Mouse (Mus musculus) mouse embryonic stem cell (cell line): ENCODE measurements around the gene Ier2.
"Not testable (repeated sequence)": the region's sequence is repeated elsewhere in the genome, so short reads cannot be mapped to it uniquely, and the experiment has no call there.

Experiments used
- in situ Hi-C, 2 experiments: fragments of 300-500 bp; cut with MboI; formaldehyde crosslinking; loops; 1 replicate in 1 of 2; 3 replicates in 1 of 2; pipeline ENCODE4 v1.14.3; 2019 to 2020; ENCODE audit warnings: low sequenced_read_pairs in 2 of 2, low pct_unique_long_range_greater_than_20kb in 1 of 2, mixed read lengths in 1 of 2; ENCODE audit not compliant: unreplicated experiment in 1 of 2

Gene Ier2

DNA sequence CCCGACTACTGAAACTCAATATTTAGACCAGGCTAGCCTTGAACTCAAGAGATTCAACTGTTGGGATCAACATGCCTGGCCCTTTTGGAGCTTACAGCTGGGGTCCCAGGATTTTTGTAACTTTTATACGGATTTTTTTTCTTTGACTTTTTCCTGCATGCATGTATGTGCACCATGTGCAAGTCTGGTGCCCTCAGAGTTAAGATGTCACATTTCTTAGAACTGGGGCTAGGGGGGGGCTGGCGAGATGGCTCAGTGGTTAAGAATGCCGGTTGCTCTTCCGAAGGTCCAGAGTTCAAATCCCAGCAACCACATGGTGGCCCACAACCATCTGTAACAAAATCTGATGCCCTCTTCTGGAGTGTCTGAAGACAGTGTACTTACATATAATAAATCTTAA lies 37.9 kb upstream of the Ier2 start:
- in situ Hi-C loops: loop anchor here in 1 of 2 experiments (5.0 kb wide), 1 partner anchor 117 kb away; no protein-coding TSS in a partner anchor

DNA sequence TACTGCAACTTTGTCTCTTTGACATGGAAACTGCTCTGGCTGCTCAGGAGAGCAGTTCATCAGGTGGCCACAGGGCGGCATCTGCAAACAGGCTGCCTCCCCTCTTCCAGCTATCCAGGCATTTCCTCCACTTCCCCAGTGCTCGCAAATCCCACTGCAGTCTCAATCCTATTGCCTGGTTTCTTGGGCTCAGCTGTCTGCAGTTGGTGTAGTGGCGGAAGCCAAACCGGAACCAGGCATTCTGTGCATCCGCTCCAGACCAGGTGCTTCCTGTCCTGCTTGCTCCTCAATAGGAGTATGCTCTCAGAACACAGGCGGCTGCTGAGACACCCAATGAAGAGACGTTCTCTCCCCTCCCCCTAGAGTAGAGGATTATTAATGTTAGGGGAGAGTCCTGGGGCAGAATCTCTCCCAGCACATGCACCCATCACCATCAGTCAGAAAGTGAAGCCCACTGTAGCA lies 37.2 kb upstream of the Ier2 start:
- in situ Hi-C loops: loop anchor here (5.0 kb wide), 2 partner anchors 107 to 117 kb away; no protein-coding TSS in a partner anchor

DNA sequence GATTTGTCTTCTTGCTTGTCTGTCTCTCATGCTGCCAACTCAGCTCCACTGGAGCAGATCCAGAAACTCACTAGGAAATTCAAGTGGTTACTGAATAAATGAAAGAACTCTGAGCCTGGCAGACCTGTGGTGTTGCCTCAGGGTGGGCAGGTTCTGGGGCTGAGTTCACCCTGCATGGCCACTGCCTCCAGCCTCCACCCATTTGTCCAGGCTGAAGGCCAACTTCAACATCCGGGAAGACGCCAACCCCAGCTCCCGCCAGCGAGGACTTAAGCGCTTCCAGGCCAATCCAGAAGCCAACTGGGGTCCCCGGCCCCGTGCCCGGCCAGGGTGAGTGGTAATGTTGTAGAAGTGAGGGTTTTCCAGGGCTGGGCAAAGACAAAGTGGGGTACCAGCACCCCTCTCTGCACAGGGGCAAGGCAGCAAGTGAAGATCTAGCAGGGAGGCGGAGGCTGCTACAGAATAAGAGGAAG lies 36.3 kb upstream of the Ier2 start:
- in situ Hi-C loops: loop anchor here in 1 of 2 experiments (5.0 kb wide), 1 partner anchor 108 kb away; no protein-coding TSS in a partner anchor

DNA sequence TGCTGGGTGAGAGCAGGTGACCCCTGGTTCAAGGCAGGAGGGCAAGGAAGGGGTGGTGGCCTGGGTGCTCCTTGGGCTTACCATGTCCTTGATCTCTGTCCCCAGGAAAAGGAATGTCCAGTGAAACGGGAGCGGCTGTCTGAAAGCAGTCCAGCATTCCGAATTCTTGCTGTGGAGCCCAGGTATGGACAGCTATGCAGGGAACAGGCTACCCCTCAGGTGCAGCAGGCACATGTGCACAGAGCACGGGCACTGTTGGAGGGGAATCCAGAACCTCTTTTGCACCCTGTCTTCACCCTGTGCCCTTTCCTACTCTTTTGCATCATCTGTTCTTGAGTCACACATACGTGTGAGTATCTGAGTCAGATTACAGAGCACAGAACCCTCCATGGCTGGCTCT lies 35.6 kb upstream of the Ier2 start:
- in situ Hi-C loops: loop anchor here in 1 of 2 experiments (5.0 kb wide), 1 partner anchor 109 kb away; no protein-coding TSS in a partner anchor

DNA sequence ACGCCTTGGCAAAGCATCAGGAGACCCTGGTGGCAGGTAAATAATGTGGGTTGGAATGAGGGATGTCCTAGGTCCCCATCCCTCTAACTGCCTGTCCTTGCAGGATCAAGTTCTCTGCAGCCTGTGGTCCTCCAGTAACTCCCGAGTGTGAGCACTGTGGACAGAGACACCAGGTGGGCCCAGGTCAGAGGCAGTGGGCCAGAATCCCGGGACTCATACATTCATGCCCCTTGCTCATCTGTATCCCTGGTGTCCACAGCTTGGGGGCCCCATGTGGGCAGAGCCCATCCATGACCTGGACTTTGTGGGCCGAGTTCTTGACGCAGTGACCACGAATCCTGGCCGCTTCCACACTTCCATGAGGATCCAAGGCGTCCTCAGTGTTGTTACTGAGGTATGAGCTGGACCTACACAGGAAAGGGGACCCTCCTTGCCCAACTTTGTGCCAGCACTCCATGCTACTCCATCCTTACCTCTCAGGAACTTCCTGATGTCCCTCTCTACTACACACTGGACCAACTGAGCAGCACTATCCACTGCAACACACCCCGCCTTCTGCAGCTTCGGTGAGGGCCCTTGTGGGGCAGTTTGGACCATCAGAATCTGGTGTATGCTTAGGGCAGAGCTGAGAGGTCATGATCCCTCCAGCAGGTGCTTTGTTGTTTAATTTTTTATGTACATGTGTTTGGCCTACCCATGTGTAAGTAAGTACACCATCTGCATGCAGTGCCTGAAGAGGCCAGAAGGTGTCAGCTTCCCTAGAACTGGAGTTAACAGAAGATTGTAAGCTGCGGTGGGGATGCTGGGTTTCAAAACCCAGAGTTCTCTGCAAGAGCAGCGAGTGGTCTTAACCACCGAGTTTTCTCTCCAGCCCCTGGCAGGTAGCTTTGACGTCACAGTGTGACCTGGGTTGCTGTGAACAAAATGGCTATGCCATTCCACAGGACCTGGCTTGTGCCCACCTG lies 34.8 kb upstream of the Ier2 start:
- in situ Hi-C loops: loop anchor here in 1 of 2 experiments (5.0 kb wide), 1 partner anchor 110 kb away; no protein-coding TSS in a partner anchor

DNA sequence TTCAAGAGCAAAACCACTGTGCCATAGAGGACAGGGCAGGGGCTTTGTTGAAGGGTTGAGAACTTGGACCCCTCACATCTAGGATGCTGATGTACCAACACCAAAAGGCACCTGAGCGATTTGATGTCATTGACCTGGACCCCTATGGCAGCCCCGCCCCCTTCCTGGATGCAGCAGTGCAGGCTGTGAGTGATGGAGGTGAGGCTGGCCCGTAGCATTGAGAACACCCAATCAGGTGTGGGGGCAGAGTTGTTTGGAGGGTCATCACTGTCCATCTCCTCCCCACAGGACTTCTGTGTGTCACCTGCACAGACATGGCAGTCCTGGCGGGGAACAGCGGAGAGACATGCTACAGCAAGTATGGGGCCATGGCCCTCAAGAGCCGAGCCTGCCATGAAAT lies 32.5 kb upstream of the Ier2 start:
- in situ Hi-C loops: loop anchor here in 1 of 2 experiments (5.0 kb wide), 1 partner anchor 112 kb away; no protein-coding TSS in a partner anchor

DNA sequence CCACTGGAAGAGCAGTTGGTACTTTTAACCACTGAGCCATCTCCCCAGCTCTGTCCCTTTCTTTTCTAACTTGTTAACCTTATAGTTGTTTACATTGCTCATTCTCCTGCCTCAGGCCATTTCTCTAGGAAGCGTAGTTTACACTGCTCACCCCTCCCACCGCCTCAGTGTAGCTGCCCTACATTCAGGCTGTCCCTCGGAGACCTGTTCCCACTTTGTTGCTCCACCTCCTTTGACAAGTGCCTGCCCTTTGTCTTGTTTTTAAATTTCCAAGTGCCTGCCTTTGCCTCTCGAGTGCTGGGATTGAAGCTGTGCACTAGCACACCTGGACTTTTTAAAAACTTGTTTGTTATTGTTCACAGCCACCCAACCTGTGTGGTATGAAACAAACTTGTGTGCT lies 30.7 kb upstream of the Ier2 start:
- in situ Hi-C loops: no loop called here

DNA sequence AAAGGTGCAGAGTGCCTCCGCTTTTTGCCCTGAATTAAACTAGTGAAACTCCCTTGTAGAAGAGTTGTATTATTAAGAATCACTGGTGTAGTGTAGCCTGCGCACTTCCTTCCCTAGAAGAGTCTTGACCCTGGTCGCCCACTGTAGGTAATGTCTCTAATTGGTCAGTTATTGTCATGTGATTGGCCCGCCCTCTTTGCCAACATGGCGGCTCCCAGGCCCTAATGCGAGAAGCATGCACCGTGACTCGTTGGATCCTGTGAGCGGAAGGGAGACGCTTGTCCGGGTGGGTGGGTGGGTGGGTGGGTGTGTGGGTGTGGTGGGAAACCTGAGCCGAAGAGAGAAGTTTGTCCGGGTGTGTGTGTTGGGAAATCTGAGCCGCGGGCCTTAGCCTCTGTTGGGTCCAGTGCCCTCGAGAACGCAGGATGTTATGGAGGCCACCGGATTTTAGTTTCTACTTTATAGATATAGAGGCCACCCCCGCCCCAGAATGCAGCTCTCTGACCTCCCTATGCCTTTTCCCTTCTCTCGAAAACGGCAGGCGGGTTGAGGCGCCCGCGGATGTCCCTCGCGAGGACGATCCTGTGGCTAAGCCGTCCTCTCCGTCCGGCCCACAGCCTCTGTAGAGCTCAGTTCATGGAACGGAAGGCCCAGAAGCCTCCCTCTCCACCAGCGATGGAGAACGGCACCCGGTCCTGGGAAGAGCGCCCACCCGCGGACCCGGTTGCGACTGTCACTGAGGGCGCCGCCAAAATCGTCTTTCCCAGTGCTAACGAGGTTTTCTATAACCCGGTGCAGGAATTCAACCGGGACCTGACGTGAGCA lies 26.7 kb upstream of the Ier2 start:
- in situ Hi-C loops: no loop called here

DNA sequence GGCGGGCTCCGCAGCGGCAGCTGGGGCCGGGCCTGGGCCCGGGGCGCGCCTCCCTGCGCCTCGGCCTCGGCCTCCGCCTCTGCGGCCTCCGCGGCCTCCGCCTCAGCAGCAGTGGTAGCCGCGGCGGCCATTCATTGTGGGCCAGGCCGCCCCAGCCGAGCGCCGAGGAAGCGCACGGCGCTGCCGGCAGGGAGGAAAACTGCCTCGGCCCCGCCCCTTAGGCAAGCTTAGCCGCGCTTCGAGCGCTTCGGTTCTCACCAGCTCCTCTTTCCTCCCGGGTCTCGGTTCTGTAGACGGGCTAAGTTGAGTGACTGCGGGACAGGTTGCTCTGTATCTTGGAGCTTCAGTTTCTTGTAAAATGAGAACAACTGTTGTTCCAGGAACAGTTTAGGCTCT lies 25.1 kb upstream of the Ier2 start, which contains the start of gene Nacc1:
Gene Nacc1 (minus strand): TSS at position 158 of the 396 bp plus-strand sequence.
- in situ Hi-C loops: no loop called here

DNA sequence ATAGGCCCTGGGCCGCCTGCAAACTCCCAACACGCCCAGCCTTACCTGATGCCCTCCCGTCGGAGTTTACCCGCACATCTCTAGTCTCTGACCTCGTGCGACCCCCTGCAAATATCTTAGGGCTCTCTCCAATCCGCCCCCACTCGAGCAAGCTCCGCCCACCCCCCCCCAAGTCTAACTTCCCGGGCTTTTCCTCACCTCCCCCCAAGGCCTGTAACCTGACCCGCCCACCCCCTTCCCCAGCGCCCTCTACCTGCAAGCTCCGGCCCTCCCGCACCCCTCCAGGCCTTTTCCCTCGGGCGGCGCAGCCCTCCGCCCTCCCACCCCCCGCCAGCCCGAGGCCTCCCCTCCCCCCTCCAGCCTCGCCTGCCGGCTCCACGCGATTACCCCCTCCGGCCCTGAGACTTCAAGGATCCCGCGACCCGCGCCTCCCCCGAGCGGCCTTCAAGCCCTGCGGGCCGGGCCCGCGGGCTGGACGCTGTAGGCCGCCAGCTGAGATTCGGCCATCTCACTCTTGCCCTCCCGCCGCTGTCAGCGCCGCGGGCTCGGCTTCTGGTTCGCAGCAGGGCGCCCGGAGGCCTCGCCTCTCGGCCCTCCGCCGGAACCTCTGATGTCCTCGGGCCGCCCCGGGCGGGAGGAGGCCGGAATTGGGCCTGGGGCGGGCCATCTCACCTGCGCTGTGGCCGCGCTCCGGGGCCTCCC lies 24.5 kb upstream of the Ier2 start:
- in situ Hi-C loops: no loop called here

DNA sequence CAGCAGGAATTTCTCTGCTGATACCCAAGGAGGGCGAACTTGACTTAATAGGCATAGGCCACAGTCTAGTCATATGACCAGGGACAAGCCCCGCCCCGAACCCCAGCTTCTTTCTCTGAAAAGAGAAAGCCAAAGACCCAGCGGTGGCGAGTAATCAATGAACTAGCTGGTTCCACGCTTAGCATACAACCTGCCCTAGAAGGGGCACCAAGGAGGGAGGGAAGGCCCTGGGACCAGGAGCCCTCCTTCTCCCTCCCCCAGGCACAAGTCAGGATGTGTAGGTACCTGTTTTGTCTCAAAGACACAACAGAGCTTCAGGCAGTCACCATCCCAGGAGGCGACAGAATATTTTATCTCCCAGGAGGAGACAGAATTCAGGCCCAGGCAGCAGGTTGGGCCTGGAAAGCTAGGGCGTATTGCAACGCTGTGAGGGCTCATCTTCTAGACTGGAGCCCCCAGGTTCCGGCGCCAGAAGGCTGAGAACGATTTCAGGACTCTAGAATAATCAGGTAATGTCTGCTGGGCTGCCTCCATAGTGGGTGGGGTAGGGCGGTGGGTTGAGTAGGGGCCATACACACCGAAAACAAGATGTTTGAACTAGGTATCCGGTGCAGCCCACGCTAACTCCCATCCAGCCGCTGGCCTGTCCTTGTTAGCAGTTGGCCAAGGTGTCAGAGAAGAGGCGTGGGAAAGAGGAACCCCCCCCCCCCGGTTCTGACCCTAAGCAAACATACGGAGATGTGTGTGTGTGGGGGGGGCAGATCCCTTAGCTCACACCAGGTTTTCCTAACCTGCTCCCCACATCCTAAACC lies 23.7 kb upstream of the Ier2 start, which contains the start of gene Trmt1:
Gene Trmt1 (plus strand): TSS at position 117 of the 812 bp plus-strand sequence.
- in situ Hi-C loops: no loop called here

DNA sequence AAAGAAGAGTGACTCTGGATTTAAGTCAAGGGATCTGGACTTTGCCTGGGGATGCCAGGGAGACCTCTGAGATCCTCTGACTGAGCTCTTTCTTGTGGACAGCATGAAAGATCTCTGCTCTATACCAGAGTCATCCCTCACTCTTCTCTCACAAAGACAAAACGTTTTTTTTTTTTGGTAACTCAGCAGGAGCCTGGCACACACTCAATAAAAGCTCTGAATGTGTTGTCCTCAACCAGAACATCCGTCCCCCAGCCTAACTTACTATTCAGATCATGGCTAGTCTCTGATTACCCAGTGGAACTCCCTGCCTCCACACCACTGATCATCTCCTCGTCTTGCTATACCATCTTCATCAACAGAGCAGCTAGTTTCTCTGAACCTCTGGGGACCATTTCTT lies 21.9 kb upstream of the Ier2 start:
- in situ Hi-C loops: no loop called here

DNA sequence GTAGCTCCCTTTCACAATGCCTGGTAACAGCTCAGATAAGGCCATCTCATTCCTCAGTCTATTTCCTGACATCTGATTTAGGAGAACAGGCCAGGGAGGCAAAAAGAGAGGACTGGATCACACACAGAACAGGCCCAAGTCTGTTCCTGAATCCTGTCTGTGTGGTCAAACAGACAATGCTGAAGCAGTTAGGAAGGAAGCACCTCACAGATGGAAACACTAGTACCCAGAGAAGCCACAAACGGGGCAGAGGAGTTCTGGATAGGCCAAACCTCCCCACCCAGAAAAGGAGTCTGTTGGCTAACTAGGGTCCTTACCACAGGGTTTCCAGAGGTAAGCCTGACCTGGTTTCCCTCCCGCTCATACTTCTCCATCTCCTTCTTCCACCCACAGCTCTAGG lies 19.6 kb upstream of the Ier2 start:
- in situ Hi-C loops: no loop called here

DNA sequence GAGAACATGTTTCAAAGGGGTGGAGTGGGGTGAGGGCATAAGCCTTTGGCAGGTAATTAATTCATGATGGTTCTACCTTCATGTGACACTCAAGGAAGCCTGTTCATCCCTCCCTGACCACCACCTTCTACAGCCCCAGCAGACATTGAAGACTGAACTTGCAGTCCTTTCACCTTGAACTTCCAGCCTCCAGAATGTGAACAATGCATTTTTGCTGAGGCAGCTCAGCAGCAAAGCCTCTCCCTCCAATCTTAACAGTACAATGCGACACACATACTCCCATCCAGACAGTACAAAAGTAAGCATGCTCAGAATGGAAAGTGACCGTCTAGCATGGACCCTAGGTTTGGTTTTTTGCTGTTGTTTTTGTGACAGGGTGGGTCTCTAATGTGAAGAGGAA lies 18.8 kb upstream of the Ier2 start:
- in situ Hi-C loops: no loop called here

DNA sequence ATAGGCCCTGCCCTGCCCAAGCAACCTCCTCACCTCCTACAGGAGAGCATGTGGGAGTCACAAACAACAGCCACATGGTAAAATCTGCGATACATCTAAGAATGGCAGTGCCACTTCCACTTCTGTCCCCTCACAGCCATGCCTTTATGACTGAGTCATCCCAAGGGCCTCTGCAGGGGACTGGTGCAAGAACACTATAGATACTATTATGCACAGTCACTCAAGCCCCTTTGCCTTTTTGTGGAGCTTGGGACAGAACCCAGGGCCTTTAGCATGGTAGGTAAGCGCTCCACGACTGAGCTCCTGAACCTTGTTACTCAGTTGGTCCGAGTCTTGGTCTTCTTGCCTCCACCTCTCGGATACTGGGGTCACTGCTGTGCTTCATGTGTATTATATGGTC lies 14.7 kb upstream of the Ier2 start:
- in situ Hi-C loops: no loop called here

DNA sequence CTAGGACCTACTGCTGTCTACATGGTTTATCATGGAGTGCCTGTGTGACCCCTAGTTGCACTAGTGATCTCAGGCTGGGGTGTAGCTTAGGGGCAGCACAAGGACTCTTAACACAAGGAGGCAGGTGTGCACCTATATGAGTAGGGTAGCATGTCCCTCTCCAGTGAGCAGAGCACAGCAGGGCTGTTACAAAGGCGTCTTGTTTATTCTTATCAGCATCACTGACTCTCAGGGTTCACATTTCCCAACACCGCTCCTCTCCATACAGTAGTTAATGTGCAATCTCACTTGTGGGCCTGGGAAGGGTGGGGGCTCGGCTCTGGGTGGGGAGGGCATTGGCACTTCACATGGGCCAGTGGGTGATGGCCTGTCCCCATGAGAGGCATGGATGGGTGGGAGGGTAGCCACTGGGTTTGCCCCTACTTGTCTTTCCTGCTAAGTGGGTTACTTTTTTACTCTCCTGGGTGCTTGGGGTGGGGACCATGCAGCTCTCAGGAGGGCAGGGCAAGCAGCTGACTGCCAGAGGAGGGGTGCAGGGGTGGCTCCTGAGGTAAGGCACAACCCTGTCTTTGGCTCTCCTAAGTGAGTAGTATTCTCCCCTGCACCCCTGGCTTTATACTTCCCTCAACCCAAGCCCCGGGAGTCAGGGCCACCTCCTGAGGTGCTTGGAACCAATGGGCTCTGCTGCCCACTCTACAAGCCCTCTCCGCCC lies 7.8 kb upstream of the Ier2 start:
- in situ Hi-C loops: not testable (repeated sequence)
